Mouse (Mus musculus) small intestine, adult 2 months (tissue): ENCODE results near the gene Tmem236. TPM values are rescaled to one million over a fixed set of nuclear protein-coding genes. Genes with fewer than 3 reads are reported as not detected.
"Not testable (repeated sequence)": the region's sequence is repeated elsewhere in the genome, so short reads cannot be mapped to it uniquely, and the experiment has no call there.

Experiments used
- H3K27ac ChIP-seq: fragments of 200-500 bp; 2 replicates; pipeline ENCODE4 v1.5.1; 2012; ENCODE audit warnings: low read depth, low read length, control low read depth, inconsistent platforms; ENCODE audit not compliant: insufficient read depth
- H3K27me3 ChIP-seq: fragments of 200-500 bp; 2 replicates; pipeline ENCODE4 v1.6.1; 2012; ENCODE audit warnings: mild to moderate bottlenecking, moderate library complexity, low read length, inconsistent platforms; ENCODE audit not compliant: control insufficient read depth, insufficient read depth
- H3K36me3 ChIP-seq: fragments of 200-500 bp; 2 replicates; pipeline ENCODE4 v1.6.1; 2012; ENCODE audit warnings: mild to moderate bottlenecking, low read length, control low read depth, inconsistent platforms; ENCODE audit not compliant: control insufficient read depth, insufficient read depth
- H3K4me1 ChIP-seq: fragments of 200-500 bp; 2 replicates; pipeline ENCODE4 v1.6.1; 2012; ENCODE audit warnings: low read length, inconsistent platforms, mixed read lengths; ENCODE audit not compliant: control insufficient read depth, insufficient read depth, insufficient read length
- H3K4me3 ChIP-seq: fragments of 200-500 bp; 2 replicates; pipeline ENCODE4 v1.5.1; 2012; ENCODE audit warnings: low read depth, mild to moderate bottlenecking, control low read depth, inconsistent platforms, low read length, moderate library complexity
- CTCF ChIP-seq: fragments of 200-500 bp; IDR thresholded peaks from 2 replicates; pipeline ENCODE4 v1.5.1; 2012; ENCODE audit warnings: low read depth, mild to moderate bottlenecking, control low read depth, inconsistent platforms, low read length, moderate library complexity, mixed read lengths; ENCODE audit not compliant: insufficient replicate concordance, insufficient read length; ENCODE audit errors: extremely low read depth
- POLR2A ChIP-seq: fragments of 200-500 bp; IDR thresholded peaks from 2 replicates; pipeline ENCODE4 v1.6.1; 2012; ENCODE audit warnings: low read depth, mild to moderate bottlenecking, control low read depth, inconsistent platforms, low read length, moderate library complexity
- WGBS: fragments of 180-500 bp; shearing (Covaris S2); methylation state at CpG from one replicate; pipeline ENCODE4 v1.1.7; 2018; 5-methylcytosine and 5-hydroxymethylcytosine counted together
- polyA plus RNA-seq: library from polyadenylated mRNA; depleted of rRNA; stranded (reverse); fragments of >200 nt; gene quantifications from 2 replicates; pipeline ENCODE4 v1.2.3, GENCODE M21; 2012

Tmem236 gene
- polyA plus RNA-seq, 1 experiment: 36.8 TPM

- TF ChIP-seq POLR2A (no peak), CTCF (no peak)
- peaks cover 2% of the 10 kb centered on the region; the same call in 1 of the 2 replicates for H3K4me1 ChIP-seq
- 88% methylated on average over 4 of the region's 4 CpGs for WGBS
- peaks cover 14% of the 10 kb centered on the region for H3K36me3 ChIP-seq
- H3K27me3 ChIP-seq: no peaks in the 10 kb centered on the region
- no peak overlapping the region for H3K27ac ChIP-seq
- no peak overlapping the region for H3K4me3 ChIP-seq
Measured at GRCm38 (mm10) chr2:14191601-14192000, 17.3 kb downstream of the Tmem236 start.

GRCm38 (mm10) chr2:14192046-14192445 is 17.7 kb downstream of the Tmem236 start:
- Histone ChIP-seq H3K27ac (no peak overlapping the region), H3K4me1 (peaks cover 2% of the 10 kb centered on the region; the same call in 1 of the 2 replicates), H3K27me3 (no peaks in the 10 kb centered on the region), H3K4me3 (no peak overlapping the region), H3K36me3 (peaks cover 10% of the 10 kb centered on the region)
- TF ChIP-seq CTCF (no peak), POLR2A (no peak)
- WGBS: 78% methylated on average over 6 of the region's 6 CpGs

GRCm38 (mm10) chr2:14198325-14198903 is 24.1 kb downstream of the Tmem236 start:
- peaks cover 10% of the 10 kb centered on the region for H3K36me3 ChIP-seq
- not testable (repeated sequence) for H3K27ac ChIP-seq, H3K4me3 ChIP-seq, H3K27me3 ChIP-seq, H3K4me1 ChIP-seq
- 38% methylated on average over 1 of the region's 2 CpGs for WGBS

- WGBS: 11% methylated on average over 2 of the region's 2 CpGs
Measured at GRCm38 (mm10) chr2:14199621-14200020, 25.3 kb downstream of the Tmem236 start.

GRCm38 (mm10) chr2:14200879-14201445 is 26.6 kb downstream of the Tmem236 start:
- H3K4me1 ChIP-seq, H3K27ac ChIP-seq, H3K4me3 ChIP-seq, H3K27me3 ChIP-seq: not testable (repeated sequence)
- H3K36me3 ChIP-seq: peaks cover 12% of the 10 kb centered on the region
- 25% methylated on average over 1 of the region's 2 CpGs for WGBS

More at GRCm38 (mm10) chr2:14199621-14200020, 25.3 kb downstream of the Tmem236 start:
- peaks cover 7% of the 10 kb centered on the region; the same call in 1 of the 2 replicates for H3K4me1 ChIP-seq
- no peaks in the 10 kb centered on the region for H3K27me3 ChIP-seq
- no peak overlapping the region for H3K27ac ChIP-seq
- H3K4me3 ChIP-seq: no peak overlapping the region
- H3K36me3 ChIP-seq: peaks cover 10% of the 10 kb centered on the region
- TF ChIP-seq CTCF: no peak
- TF ChIP-seq POLR2A: no peak

GRCm38 (mm10) chr2:14204308-14204707 is 30.0 kb downstream of the Tmem236 start:
- H3K4me3 ChIP-seq: no peak overlapping the region
- peaks cover 17% of the 10 kb centered on the region for H3K36me3 ChIP-seq
- H3K4me1 ChIP-seq: peaks cover 7% of the 10 kb centered on the region; the same call in 1 of the 2 replicates
- 78% methylated on average over 1 of the region's 1 CpGs for WGBS
- TF ChIP-seq POLR2A (no peak), CTCF (no peak)
- H3K27me3 ChIP-seq: no peaks in the 10 kb centered on the region
- H3K27ac ChIP-seq: no peak overlapping the region

- Histone ChIP-seq H3K36me3 (peaks cover 20% of the 10 kb centered on the region), H3K27me3 (no peaks in the 10 kb centered on the region), H3K27ac (no peak overlapping the region), H3K4me3 (no peak overlapping the region), H3K4me1 (no peaks in the 10 kb centered on the region)
- TF ChIP-seq POLR2A: no peak
- no peak for TF ChIP-seq CTCF
- WGBS: 78% methylated on average over 4 of the region's 4 CpGs
Measured at GRCm38 (mm10) chr2:14206798-14207197, 32.5 kb downstream of the Tmem236 start.
